Mouse (Mus musculus) layer of hippocampus, adult 2 months (tissue): Measurements from ENCODE around the gene Nfatc3. TPM values are rescaled to one million over a fixed set of nuclear protein-coding genes. Genes with fewer than 3 reads are reported as not detected.

Experiments used
- DNase-seq, 2 experiments: peaks; one replicate each; pipeline ENCODE4 v3.0.0; 2022; ENCODE audit warnings: low spot score in 2 of 2
- H3K27ac ChIP-seq: fragments of 200-600 bp; 2 replicates; pipeline ENCODE4 v1.8.1; 2022
- H3K4me3 ChIP-seq: fragments of 200-600 bp; 2 replicates; pipeline ENCODE4 v1.8.1; 2022; ENCODE audit warnings: mild to moderate bottlenecking
- CTCF ChIP-seq: fragments of 200-600 bp; conservative IDR thresholded peaks from 2 replicates; pipeline ENCODE4 v1.8.1; 2022; ENCODE audit warnings: antibody characterized with exemption, mild to moderate bottlenecking, moderate library complexity
- total RNA-seq, 2 experiments: library from RNA; stranded (reverse); gene quantifications; 2 replicates each; pipeline ENCODE4 v1.2.3; 2021

Gene Nfatc3
- total RNA-seq, 2 experiments from 2014 or later: 12.4 to 12.7 TPM

DNA sequence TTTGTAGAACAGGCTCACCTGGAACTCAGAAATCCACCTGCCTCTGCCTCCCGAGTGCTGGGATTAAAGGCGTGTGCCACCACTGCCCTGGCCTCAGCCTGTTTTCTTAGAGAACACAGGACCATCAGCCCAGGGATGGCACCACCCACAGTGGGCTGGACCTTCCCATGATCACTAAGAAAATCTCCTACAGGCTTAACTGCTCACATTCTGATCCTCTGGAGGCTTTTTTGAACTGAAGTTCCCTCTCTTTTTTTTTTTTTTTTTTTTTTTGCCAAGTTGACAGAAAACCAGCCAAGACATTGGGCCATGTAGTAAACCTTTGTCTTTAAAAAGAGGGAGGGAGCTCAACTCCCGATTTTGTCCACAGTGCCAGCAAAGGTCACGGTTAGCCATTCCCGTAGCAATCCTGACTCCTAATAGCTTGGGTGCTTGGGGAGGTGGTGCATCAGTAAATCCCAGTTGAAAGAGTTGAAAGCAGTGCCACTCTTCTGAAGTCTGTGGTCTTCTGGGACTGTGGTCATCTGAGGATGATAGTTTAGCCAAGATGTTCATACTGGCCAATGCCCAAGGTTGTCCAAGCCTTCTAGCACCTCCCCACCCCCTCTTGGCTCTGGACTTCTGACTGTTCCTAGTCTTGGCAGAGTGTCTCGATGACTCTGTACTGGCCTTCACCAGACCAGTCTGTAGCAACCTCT lies 89.4 kb downstream of the Nfatc3 start:
- Histone ChIP-seq H3K27ac (no peak overlapping the region), H3K4me3 (no peak overlapping the region)
- no peak for TF ChIP-seq CTCF
- DNase-seq: no peak

DNA sequence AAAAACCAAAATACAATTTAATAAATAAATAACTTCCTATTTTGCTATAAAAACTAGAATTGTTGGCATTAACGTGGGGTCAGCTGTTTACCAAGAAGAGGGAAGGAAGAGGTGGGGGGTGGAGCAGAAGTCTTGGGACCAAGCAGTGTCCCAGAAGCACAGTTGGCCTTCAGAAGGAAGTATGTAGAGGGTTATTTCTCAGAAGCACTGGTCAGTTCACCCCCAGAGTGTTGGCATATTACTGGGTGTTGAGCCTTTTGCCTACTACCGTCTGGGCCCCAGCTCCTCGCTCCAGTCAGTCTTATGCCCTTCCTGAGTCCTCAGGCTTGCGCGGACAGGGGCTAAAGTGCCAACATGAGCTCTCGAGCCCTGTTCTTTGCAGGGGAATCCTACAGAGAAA lies 90.4 kb downstream of the Nfatc3 start:
- DNase-seq: no peak
- Histone ChIP-seq H3K4me3 (no peak overlapping the region), H3K27ac (no peak overlapping the region)
- TF ChIP-seq CTCF: no peak

DNA sequence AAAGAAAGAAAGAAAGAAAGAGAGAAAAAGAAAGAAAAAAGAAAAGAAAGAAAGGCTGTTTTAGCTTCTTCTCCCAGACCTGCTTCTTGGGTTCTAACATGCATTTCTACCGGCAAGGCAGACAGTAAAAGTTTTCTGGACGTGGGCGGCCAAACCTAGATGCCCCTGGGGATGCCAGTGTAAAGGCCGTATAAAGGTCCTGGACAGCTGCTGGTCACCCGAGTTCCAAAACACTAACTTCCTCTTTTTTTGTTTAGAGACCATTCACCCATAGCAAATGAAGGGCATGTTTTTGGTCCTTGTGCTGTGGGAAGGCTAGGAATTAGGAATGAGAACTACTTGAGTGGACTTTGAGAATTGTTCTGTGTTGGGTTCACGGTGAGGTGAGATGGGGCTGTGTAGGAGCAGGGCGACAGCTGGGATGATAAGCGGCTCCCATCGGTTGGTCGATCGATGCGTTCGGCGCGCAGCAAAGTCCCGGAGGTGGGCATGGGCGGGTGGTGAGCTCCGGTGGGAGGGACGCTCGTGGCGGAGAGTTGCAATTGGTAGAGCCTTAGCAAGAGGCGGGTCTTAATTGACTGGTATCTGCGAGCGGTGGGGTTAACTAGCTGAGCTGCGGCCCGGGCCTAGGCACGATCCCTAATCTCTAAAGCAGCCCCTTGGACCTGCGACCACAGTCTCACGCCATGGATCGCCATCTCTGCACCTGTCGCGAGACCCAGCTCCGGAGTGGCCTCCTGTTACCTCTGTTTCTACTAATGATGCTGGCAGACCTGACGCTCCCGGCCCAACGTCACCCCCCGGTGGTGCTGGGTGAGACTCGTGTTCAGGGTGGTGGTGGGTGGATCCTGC lies 91.4 kb downstream of the Nfatc3 start, which contains the start of gene Pla2g15:
TSS of gene Pla2g15 (plus strand) at position 599 of the 852 bp plus-strand sequence.
- Histone ChIP-seq H3K4me3 (peak within 1 kb of the TSS; percentile 93), H3K27ac (peak within 1 kb of the TSS; percentile 94)
- no peak for TF ChIP-seq CTCF
- DNase-seq: peak; percentile 92 to 95

DNA sequence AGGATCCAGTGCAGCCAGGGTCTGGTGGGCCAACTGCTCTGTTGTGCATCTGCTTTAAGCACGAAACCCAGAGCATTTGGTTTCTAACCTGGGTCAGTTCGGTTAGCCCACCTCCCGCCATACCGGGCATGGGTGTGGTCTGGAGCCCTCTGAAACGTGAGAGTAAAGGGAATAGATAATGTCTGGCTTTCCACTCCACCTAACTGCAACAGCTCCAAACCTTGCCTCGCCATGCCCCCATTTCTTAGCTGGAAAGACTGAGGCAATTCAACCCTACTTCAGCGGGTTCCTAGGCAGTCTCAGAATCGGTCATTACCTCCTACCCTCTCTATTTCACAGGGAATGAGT lies 92.0 kb downstream of the Nfatc3 start:
- peak overlapping the region; percentile 93 for H3K4me3 ChIP-seq
- H3K27ac ChIP-seq: peak overlapping the region; percentile 94
- TF ChIP-seq CTCF: no peak
- DNase-seq: no peak

DNA sequence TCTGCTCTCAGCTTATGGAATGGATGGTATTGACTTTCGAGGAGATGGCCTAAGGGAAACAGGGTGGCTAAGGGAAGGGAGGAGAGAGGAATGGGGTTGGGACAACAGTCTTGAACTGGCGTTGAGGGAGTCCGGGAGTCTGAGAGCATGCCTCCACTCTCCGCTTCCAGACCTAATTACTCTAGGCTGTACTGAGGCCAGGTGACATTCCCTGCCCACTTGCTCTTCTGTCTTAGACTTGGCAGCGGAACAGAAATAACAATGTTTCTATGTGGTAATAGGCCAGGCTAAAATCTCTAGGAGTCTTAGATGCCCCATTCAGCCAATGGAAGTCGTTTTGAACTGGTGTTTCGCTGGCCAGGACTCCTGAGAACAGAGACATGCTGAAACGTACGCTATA lies 92.4 kb downstream of the Nfatc3 start:
- TF ChIP-seq CTCF: no peak
- no peak for DNase-seq
- peak overlapping the region; percentile 93 for H3K4me3 ChIP-seq
- peak overlapping the region; percentile 94 for H3K27ac ChIP-seq

DNA sequence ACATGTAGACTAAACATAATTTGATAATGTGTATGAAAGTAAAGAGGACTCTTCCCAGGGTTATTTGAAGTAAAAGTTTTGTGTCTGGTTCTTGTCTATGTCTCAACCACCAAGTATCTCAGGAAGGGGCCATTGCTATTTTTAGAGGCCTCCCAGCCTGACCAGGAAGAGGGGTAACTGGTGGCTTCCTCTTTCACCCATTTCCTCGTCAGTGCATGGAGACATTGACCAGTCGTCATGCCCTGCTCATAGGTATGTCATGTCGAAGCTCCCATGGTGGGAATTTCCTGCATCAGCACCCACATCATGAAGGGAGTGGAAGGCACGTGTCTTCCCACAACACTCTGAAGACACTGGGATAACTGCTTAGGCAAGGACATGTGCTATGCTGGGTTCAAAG lies 94.2 kb downstream of the Nfatc3 start:
- no peak for TF ChIP-seq CTCF
- no peak for DNase-seq
- Histone ChIP-seq H3K4me3 (no peak overlapping the region), H3K27ac (peak overlapping the region; percentile 51; the same call in 1 of the 2 replicates)

DNA sequence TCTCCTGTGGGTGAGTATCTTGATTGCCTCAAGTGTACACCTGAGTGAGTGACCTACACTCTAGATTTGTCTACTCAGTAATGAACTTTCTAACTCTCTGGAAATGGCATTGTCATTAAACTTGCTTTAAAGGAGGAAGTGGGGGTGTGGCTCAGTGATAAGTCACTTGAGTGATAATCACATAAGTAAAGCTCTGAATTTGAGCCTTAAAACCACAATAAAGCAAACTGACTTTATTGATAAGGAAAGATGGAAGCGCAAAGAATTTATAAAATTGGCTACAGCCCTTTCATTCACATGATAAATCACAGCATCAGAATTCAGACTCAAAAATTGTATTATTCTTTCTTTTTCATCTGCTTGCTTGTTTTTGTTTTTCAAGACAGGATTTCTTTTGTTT lies 98.8 kb downstream of the Nfatc3 start:
- Histone ChIP-seq H3K4me3 (no peak overlapping the region), H3K27ac (no peak overlapping the region)
- no peak for TF ChIP-seq CTCF
- no peak for DNase-seq

DNA sequence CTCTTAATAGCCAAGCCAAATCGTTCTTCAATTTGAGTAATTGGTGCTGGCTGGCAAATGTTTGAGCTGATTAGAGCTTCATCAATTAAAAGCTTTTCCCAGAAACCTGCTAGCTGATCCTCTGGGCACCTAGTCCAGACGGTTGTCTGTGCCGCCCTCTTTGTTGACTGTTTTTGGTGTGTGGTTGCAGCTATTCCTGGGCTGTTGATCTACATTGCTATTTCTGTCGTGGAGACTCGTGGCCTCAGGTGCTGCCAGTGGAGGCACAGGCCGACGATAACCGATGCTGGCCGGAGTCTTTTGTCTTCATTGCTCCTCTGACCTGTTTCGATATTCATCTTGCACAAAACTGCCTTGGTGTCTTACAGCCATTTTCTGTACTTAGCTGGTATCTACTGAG lies 99.7 kb downstream of the Nfatc3 start:
- Histone ChIP-seq H3K27ac (no peak overlapping the region), H3K4me3 (no peak overlapping the region)
- no peak for DNase-seq
- TF ChIP-seq CTCF: no peak

DNA sequence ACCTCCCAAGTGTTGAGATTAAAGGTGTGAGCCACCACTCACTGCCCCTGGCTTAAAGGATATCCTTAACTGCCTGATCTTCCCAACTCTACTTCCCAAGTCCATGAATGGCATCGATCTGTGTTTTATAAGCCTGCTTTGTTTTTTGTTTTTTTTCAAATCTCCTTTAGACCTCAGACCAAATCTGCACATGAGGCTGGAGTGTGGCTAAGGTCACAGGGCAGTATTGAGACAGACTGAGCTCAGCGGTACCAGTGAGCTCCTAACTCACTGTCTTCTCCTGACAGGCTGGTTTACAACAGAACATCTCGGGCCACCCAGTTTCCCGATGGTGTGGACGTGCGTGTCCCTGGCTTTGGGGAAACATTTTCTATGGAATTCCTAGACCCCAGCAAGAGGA lies 101.2 kb downstream of the Nfatc3 start:
- no peak overlapping the region for H3K27ac ChIP-seq
- no peak for DNase-seq
- no peak for TF ChIP-seq CTCF
- no peak overlapping the region for H3K4me3 ChIP-seq

DNA sequence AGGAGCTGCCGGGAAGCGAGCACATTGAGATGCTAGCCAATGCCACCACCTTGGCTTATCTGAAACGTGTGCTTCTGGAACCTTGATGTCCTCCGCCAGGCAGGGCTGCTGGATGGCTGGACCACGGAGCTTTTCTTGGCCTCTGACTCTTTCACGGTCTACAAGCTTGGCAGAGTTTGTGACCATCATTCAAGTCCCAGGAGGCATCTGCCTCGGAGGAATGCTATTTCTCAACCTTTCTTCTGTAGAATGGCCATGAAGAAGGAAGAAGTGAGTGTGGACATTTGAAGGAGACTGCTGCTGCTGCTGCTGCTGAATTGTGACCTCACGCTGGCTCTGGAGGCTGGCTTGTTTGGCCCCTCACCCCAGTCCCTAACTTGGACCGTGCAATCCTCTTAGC lies 104.6 kb downstream of the Nfatc3 start:
- TF ChIP-seq CTCF: no peak
- DNase-seq: no peak
- Histone ChIP-seq H3K27ac (no peak overlapping the region), H3K4me3 (no peak overlapping the region)

DNA sequence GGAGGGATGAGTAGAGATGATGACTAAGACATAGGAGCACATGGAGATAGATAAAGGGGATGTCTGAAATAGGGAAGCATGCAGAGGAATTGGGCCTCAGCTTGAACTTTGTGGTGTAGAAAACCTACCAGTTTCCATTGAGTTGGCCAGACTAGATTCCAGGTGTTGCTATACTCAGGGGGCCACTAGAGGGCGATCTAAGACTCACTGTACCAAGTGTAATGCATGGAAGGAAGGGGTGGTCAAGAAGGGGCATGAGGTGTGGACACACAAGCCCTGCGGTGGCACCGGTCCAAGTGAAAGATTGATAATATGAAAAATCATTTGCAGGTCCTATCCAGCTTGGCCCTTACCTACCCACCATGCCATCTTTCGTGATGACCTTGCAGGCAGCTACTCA lies 106.8 kb downstream of the Nfatc3 start:
- no peak overlapping the region for H3K27ac ChIP-seq
- DNase-seq: peak; percentile 66 to 81
- no peak overlapping the region for H3K4me3 ChIP-seq
- TF ChIP-seq CTCF: peak; percentile 92

DNA sequence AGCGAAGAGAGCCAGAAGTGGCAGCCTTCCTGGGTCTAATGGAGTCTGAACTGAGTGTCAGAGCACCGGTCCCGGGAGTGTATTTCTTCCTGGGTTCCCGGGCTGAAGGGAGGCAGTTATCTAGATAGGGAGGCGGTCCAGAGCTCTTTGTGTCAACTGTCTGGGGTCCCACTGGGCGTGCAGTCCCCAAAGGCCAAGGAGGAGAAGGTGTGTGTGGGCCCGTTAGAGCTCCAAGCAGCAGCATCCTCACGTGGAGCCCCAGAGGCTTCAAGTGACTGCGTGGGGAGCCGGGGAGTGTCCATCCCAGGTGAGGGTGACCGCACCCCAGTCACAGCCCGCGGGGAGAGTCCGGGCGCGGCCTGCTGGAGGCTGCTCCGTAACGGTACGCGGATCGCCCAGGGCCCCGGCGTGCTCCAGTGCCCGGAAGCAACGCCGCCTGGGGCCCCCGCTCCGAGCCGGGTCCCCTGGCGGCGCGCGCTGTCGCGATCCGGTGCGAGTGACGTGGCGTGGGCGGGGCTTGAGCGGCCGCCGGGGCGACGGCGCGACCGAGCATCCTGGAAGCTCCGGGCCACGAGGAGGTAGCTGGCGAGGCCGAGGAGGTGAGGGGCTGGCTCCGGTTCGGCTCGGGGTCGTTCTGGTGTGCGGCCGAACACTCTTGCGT lies 109.8 kb downstream of the Nfatc3 start, which contains the start of gene Slc7a6:
TSS of gene Slc7a6 (plus strand) at position 502 of the 661 bp plus-strand sequence.
- TF ChIP-seq CTCF: peak; percentile 50
- peak; percentile 79 to 89 for DNase-seq
- H3K27ac ChIP-seq: peak within 1 kb of the TSS; percentile 90
- H3K4me3 ChIP-seq: peak within 1 kb of the TSS; percentile 71
